Mouse (Mus musculus) lung, embryonic 15.5 days (tissue): Measurements from ENCODE around the gene Mpzl1. TPM values are rescaled to one million over a fixed set of nuclear protein-coding genes. Genes with fewer than 3 reads are reported as not detected.

Experiments
- ATAC-seq: fragments of 200-750 bp; cut with Nextera tagmentation; 2 replicates; pipeline ENCODE4 v1.8.0; 2017; ENCODE audit warnings: moderate number of reproducible peaks, borderline replicate concordance; ENCODE audit not compliant: low FRiP score, low TSS enrichment; ENCODE audit errors: extremely low read depth
- H3K27ac ChIP-seq: fragments of 300-500 bp; sonication (generic); 2 replicates; pipeline ENCODE4 v1.5.1; 2015; ENCODE audit warnings: moderate library complexity, mild to moderate bottlenecking, inconsistent platforms
- H3K27me3 ChIP-seq: fragments of 300-500 bp; sonication (generic); 2 replicates; pipeline ENCODE4 v1.6.1; 2015; ENCODE audit warnings: inconsistent platforms
- H3K36me3 ChIP-seq: fragments of 300-500 bp; sonication (generic); 2 replicates; pipeline ENCODE4 v1.6.1; 2015; ENCODE audit warnings: inconsistent platforms
- H3K4me1 ChIP-seq: fragments of 300-500 bp; sonication (generic); 2 replicates; pipeline ENCODE4 v1.6.1; 2015; ENCODE audit warnings: inconsistent platforms
- H3K4me2 ChIP-seq: fragments of 300-500 bp; sonication (generic); 2 replicates; pipeline ENCODE4 v1.6.1; 2015; ENCODE audit warnings: inconsistent platforms, mild to moderate bottlenecking, moderate library complexity
- H3K4me3 ChIP-seq: fragments of 300-500 bp; sonication (generic); 2 replicates; pipeline ENCODE4 v1.5.1; 2015; ENCODE audit warnings: mild to moderate bottlenecking, inconsistent platforms
- H3K9ac ChIP-seq: fragments of 300-500 bp; sonication (generic); 2 replicates; pipeline ENCODE4 v1.6.1; 2015; ENCODE audit warnings: inconsistent platforms
- H3K9me3 ChIP-seq: fragments of 300-500 bp; sonication (generic); 2 replicates; pipeline ENCODE4 v1.6.1; 2016; ENCODE audit warnings: inconsistent platforms
- WGBS: fragments of 180-500 bp; shearing (Covaris S2); methylation state at CpG from one replicate; pipeline ENCODE4 v1.1.7; 2015; 5-methylcytosine and 5-hydroxymethylcytosine counted together
- polyA plus RNA-seq: library from polyadenylated mRNA; unstranded; fragments of >200 nt; fragmentation: Nextera tagmentation; extraction: Ambion mirVana; gene quantifications from 2 replicates; pipeline ENCODE4 v1.2.1, GENCODE M21; 2015

The Mpzl1 gene
- polyA plus RNA-seq, 1 experiment from 2014 or later, result 193 TPM

DNA sequence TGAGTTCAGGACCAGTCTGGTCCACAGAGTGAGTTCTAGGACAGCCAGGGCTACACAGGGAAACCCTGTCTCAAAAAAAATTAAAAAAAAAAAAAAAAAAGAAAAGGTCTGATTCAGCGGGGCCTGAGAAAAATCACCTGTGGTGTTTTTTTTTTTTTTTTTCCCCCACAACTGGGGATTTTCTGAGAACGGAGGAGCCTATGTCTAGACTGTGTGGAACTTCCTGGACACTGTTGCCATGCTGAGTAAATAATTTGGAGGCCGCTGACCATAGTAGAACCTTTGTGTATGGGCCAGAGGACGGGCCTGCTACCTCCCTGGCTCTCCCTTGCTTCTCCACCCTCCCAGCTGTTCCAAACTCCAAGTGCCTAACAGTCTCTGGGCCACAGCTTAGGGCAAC is 34.6 kb upstream of the Mpzl1 start:
- no peak overlapping the region for H3K4me3 ChIP-seq
- H3K27ac ChIP-seq, result no peak overlapping the region
- no peaks in the 10 kb centered on the region for H3K9me3 ChIP-seq
- H3K4me2 ChIP-seq, result no peak overlapping the region
- WGBS, result 61% methylated on average over 4 of the region's 4 CpGs
- 0 out of 2 replicates have a peak, but pooled peaks cover 3% of the 10 kb centered on the region for H3K4me1 ChIP-seq
- ATAC-seq, result no peak
- H3K36me3 ChIP-seq, result no peaks in the 10 kb centered on the region
- no peak overlapping the region for H3K9ac ChIP-seq
- H3K27me3 ChIP-seq, result no peaks in the 10 kb centered on the region

DNA sequence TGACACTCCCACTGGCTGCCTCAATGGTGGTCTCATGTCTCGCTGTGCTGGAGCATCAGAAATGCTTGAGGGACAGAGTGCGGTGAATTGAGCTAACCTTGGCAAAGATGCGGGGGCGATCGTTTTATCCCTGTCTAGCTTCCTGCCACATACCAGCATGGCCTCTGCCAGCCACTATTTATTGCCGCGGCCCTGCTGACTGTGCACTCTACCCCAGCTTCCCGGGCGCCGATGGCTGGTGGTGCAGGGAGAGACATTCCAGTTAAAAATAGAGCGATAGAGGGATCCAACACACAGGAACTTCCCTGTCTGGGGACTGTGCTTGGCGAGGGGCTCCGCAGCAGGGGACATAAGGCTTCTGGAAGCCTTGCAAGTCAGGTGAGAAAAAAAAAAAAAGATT is 33.0 kb upstream of the Mpzl1 start:
- no peak overlapping the region for H3K9ac ChIP-seq
- no peak overlapping the region for H3K4me3 ChIP-seq
- ATAC-seq, result no peak
- no peaks in the 10 kb centered on the region for H3K27me3 ChIP-seq
- H3K4me1 ChIP-seq, result 0 out of 2 replicates have a peak, but pooled peaks cover 7% of the 10 kb centered on the region
- H3K27ac ChIP-seq, result no peak overlapping the region
- no peak overlapping the region for H3K4me2 ChIP-seq
- WGBS, result 45% methylated on average over 13 of the region's 13 CpGs
- H3K36me3 ChIP-seq, result no peaks in the 10 kb centered on the region
- no peaks in the 10 kb centered on the region for H3K9me3 ChIP-seq

DNA sequence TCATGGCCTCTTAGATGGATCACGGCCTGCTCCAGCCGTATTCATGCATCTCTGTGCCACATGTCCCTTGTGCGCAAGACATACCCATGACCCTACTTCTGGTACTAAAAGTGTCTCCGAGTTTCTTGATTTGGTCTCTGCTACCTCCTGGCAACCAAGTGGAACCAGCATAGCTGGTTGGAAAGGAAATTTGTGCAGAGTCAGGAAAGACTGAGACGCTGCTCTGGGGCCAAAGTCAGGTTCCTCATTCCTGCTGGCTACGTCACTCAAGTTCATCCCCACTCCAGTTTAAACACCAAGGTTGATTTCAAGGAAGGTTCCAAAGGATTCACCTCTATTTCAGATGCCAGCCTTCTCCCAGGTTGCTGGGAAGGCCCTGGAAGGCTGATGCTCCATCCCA is 32.6 kb upstream of the Mpzl1 start:
- Histone ChIP-seq H3K4me3 (no peak overlapping the region), H3K36me3 (no peaks in the 10 kb centered on the region), H3K4me2 (no peak overlapping the region), H3K4me1 (0 out of 2 replicates have a peak, but pooled peaks cover 7% of the 10 kb centered on the region), H3K9me3 (no peaks in the 10 kb centered on the region), H3K27ac (no peak overlapping the region), H3K9ac (no peak overlapping the region), H3K27me3 (no peaks in the 10 kb centered on the region)
- 89% methylated on average over 6 of the region's 6 CpGs for WGBS
- no peak for ATAC-seq

DNA sequence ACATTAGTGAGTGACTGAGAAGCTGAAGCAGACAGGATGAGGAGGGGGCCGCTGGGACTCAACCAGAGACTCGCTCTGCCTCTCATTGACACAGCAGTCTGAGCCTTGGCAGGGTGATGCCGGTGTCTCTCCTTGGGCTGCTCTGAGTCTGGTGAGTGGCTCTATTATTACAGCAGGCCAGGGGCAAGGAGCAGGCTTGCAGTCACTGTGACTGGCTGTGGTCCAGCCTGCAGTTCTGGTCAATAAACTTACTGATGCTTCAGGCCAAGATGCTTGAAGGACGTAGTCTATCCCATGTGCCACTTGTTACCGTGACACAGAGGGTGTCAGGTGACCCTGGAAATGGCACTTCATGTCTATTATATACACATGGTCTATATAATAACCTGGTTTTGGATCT is 31.4 kb upstream of the Mpzl1 start:
- no peaks in the 10 kb centered on the region for H3K9me3 ChIP-seq
- H3K27me3 ChIP-seq, result no peaks in the 10 kb centered on the region
- no peak for ATAC-seq
- H3K27ac ChIP-seq, result no peak overlapping the region
- 76% methylated on average over 5 of the region's 5 CpGs for WGBS
- H3K4me2 ChIP-seq, result no peak overlapping the region
- no peak overlapping the region for H3K9ac ChIP-seq
- no peak overlapping the region for H3K4me3 ChIP-seq
- no peaks in the 10 kb centered on the region for H3K36me3 ChIP-seq
- H3K4me1 ChIP-seq, result 0 out of 2 replicates have a peak, but pooled peaks cover 7% of the 10 kb centered on the region

DNA sequence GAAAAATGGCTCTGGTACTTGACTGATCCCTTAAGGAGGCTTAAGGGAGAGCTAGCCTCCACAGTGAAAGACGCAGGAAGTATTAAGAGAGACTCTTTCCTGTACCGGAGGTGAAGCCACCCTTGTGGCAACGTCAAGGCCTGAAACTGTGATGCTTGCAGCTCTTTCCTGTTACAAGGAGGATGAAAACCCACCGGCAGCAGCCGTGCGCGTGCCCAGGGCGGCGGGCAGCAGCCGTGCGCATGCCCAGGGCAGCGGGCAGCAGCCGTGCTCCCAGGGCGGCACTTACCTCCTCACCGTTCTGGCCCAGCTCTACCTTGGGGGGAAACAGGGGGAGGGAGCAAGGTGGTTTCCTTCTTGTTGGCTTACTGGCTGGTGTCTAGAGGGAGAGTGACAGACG is 28.9 kb upstream of the Mpzl1 start:
- Histone ChIP-seq H3K4me1 (0 out of 2 replicates have a peak, but pooled peaks cover 7% of the 10 kb centered on the region), H3K9ac (no peak overlapping the region), H3K27ac (no peak overlapping the region; the same call in 1 of the 2 replicates), H3K36me3 (no peaks in the 10 kb centered on the region), H3K9me3 (no peaks in the 10 kb centered on the region), H3K4me2 (no peak overlapping the region), H3K27me3 (no peaks in the 10 kb centered on the region), H3K4me3 (no peak overlapping the region)
- WGBS, result 66% methylated on average over 16 of the region's 16 CpGs
- ATAC-seq, result no peak

DNA sequence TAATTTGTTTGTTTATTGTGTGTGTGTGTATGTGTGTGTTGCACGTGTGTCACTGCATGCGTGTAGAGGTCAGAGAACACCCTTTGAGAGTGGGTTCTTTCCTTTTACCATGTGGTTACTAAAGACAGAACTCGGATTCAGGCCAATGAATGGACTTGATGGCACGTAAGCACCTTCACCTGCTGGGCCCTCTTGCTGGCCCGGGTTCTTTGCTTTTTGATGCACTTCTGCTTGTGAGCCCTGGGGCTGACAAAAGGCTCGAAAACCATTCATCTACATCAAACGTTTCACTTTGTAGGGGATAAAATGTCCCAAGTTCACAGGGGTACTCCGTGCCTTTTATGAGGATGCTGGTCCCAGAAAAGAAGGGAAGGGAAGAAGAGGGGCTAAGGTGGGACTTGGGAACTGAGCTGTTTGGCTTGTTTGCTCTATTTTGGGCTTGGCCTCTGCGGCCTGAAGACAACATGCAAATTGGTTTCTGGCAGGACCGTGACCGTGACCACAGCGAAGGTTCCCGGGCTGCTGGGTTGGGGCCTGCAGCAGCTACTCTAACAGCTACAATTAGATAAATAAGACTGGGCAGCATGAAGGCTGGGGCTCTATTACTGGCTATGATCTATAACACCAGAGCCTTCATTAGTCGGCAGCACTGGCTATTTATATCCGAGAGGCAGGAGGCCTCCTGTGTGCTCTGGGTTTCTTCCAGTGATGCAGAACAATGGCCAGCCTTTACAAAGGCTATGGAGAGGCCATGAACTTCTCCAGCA is 28.3 kb upstream of the Mpzl1 start:
- peaks cover 3% of the 10 kb centered on the region; the same call in 1 of the 2 replicates for H3K36me3 ChIP-seq
- ATAC-seq, result no peak
- H3K9ac ChIP-seq, result no peak overlapping the region
- H3K4me2 ChIP-seq, result no peak overlapping the region
- no peak overlapping the region for H3K27ac ChIP-seq
- H3K4me3 ChIP-seq, result no peak overlapping the region
- 0 out of 2 replicates have a peak, but pooled peaks cover 7% of the 10 kb centered on the region for H3K4me1 ChIP-seq
- WGBS, result 68% methylated on average over 15 of the region's 15 CpGs
- no peaks in the 10 kb centered on the region for H3K27me3 ChIP-seq
- H3K9me3 ChIP-seq, result no peaks in the 10 kb centered on the region

DNA sequence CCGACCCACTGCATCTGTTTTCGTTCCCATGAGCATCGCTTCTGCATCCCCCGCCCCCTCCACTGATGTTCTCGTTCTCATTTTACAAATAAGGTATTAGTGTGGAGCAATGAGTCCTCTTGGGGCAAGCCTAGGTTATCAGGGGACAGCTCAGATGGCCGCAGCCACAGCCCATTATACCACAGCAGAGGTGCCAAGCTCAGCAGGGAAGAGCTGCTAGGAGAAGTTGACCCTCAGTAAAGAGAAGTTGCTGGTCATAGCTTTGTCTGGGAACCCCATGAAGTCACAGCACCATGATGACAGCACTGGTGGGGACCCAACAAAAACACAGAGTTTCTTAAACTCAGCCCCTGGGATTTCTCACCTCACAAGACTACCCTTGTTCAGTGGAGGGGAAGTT is 27.4 kb upstream of the Mpzl1 start:
- Histone ChIP-seq H3K27ac (no peak overlapping the region), H3K4me3 (no peak overlapping the region), H3K9me3 (no peaks in the 10 kb centered on the region), H3K27me3 (no peaks in the 10 kb centered on the region), H3K4me2 (no peak overlapping the region), H3K9ac (no peak overlapping the region), H3K36me3 (peaks cover 7% of the 10 kb centered on the region; the same call in 1 of the 2 replicates), H3K4me1 (0 out of 2 replicates have a peak, but pooled peaks cover 4% of the 10 kb centered on the region)
- 83% methylated on average over 6 of the region's 6 CpGs for WGBS
- no peak for ATAC-seq

DNA sequence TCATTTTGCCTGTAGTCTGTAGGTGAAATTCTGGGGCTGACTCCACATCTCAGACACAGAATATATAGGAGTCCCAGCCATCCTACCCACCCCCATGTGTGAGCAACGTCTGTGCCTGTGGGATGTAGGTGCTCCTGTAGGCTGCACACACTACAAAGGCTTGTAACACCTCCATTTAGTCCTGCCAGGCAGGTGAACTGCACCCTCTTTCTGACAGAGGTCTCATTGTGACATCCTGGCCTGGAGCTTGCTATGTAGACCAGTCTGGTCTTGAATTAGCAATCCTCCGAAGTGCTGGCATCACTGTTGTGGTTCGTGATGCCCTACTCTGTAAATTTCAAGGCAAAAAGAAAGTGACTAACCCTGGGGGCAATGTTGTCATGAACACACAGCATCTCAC is 26.9 kb upstream of the Mpzl1 start:
- WGBS, result 57% methylated on average over 3 of the region's 3 CpGs
- Histone ChIP-seq H3K4me1 (0 out of 2 replicates have a peak, but pooled peaks cover 4% of the 10 kb centered on the region), H3K27me3 (no peaks in the 10 kb centered on the region), H3K9ac (no peak overlapping the region), H3K4me2 (no peak overlapping the region), H3K27ac (no peak overlapping the region), H3K36me3 (peaks cover 10% of the 10 kb centered on the region; the same call in 1 of the 2 replicates), H3K9me3 (no peaks in the 10 kb centered on the region), H3K4me3 (no peak overlapping the region)
- ATAC-seq, result no peak

DNA sequence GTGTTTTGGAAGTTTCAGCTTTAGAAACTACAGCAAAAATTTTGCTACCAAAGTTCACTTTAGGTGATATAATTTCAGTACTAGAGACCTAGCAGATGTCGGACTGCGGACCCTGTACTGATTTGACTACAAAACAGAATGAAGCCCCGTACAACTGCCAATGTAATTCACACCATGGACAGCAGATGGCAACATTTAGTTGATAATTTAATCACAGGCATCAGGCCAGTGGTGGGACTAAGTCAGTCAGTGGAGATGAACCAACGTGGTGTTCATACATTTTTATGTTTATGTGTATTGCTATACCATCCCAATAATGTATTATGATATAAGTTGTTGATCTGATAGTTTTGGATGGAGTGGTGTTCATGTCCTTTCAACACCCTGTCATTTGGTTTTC is 26.4 kb upstream of the Mpzl1 start:
- Histone ChIP-seq H3K4me3 (no peak overlapping the region), H3K4me2 (no peak overlapping the region), H3K9ac (no peak overlapping the region), H3K27ac (no peak overlapping the region), H3K27me3 (no peaks in the 10 kb centered on the region), H3K36me3 (peaks cover 10% of the 10 kb centered on the region; the same call in 1 of the 2 replicates), H3K4me1 (peaks cover 5% of the 10 kb centered on the region; the same call in 1 of the 2 replicates), H3K9me3 (no peaks in the 10 kb centered on the region)
- WGBS, result 22% methylated on average over 4 of the region's 4 CpGs
- no peak; the same call in 1 of the 2 replicates for ATAC-seq

DNA sequence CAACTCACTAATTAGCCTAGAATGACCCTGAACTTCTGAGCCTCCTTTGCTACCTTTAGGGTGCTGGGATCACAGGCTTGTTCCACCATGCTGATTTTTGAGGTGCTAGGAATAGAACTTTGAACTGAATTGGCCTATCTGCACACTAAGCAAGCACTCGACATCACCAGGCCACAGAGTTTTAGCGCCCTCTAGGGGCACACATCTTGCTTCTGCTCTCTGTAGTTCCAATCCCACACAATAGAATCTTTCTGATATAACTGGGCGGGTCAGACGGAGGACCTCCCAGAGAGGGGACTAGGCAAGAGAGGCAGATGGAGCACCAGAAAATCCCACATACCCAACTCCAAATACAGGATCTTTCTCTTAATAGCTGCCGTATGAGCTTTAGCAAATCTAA is 24.3 kb upstream of the Mpzl1 start:
- peaks cover 10% of the 10 kb centered on the region; the same call in 1 of the 2 replicates for H3K36me3 ChIP-seq
- peaks cover 14% of the 10 kb centered on the region; the same call in 1 of the 2 replicates for H3K4me1 ChIP-seq
- H3K9me3 ChIP-seq, result no peaks in the 10 kb centered on the region
- ATAC-seq, result no peak; the same call in 1 of the 2 replicates
- H3K9ac ChIP-seq, result no peak overlapping the region
- no peak overlapping the region for H3K4me3 ChIP-seq
- no peak overlapping the region for H3K4me2 ChIP-seq
- 36% methylated on average over 5 of the region's 5 CpGs for WGBS
- H3K27ac ChIP-seq, result no peak overlapping the region
- H3K27me3 ChIP-seq, result no peaks in the 10 kb centered on the region

DNA sequence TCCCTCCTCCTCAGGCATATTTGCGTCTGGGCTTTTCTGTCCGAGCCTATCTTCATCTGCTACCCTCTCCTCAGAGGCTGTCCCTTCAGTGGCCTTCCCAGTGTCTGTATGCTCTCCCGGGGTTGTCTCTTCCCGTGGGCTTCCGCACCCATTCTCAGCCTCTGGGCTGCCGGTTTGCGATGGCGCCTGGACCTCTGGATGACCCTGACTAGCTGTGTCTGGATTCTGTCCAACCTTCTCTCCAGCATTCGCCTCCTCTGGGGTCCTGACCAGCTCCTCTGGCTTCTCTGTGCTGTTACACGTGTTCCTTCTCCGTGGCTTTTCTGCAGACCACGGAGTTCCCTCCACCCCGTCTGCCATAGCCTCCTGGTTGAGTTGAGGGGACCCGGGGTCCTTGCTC is 21.1 kb upstream of the Mpzl1 start:
- H3K4me2 ChIP-seq, result no peak overlapping the region
- peaks cover 9% of the 10 kb centered on the region; the same call in 1 of the 2 replicates for H3K4me1 ChIP-seq
- H3K4me3 ChIP-seq, result no peak overlapping the region
- H3K9me3 ChIP-seq, result no peaks in the 10 kb centered on the region
- H3K9ac ChIP-seq, result no peak overlapping the region
- 47% methylated on average over 14 of the region's 14 CpGs for WGBS
- peaks cover 10% of the 10 kb centered on the region; the same call in 1 of the 2 replicates for H3K36me3 ChIP-seq
- H3K27me3 ChIP-seq, result no peaks in the 10 kb centered on the region
- H3K27ac ChIP-seq, result no peak overlapping the region
- ATAC-seq, result peak; percentile 21; the same call in 1 of the 2 replicates

DNA sequence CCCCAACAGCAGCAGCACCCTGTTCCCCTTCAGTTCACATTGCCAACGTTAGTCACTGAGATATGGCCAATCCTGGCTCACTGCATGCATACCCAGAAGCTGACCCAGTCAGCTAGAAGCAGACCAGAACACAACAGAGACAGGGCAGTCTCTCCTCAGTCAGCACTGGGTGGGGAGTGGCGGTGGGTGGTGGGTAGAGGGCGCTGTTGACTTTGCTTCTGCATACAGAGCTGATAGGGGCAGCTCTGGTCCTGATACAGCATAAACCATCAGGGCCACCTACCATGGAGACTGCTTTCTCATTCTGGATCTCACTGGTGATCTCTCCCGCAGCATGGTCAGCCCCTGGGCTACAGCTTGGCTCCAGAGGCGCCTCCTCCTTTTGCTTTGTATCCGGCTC is 20.7 kb upstream of the Mpzl1 start:
- no peak overlapping the region for H3K9ac ChIP-seq
- WGBS, result 69% methylated on average over 6 of the region's 6 CpGs
- no peak overlapping the region for H3K4me3 ChIP-seq
- 0 out of 2 replicates have a peak, but pooled peaks have one; percentile 28 for ATAC-seq
- peaks cover 9% of the 10 kb centered on the region; the same call in 1 of the 2 replicates for H3K4me1 ChIP-seq
- H3K36me3 ChIP-seq, result peaks cover 10% of the 10 kb centered on the region; the same call in 1 of the 2 replicates
- H3K9me3 ChIP-seq, result no peaks in the 10 kb centered on the region
- no peaks in the 10 kb centered on the region for H3K27me3 ChIP-seq
- H3K4me2 ChIP-seq, result no peak overlapping the region
- no peak overlapping the region for H3K27ac ChIP-seq
